Mouse (Mus musculus): ENCODE data around the gene Zfp683. TPM values are rescaled to one million over a fixed set of nuclear protein-coding genes. Genes with fewer than 3 reads are reported as not detected.
A peak's percentile ranks its signal among the peaks of the same experiment; 100 is the strongest.

Gene Zfp683
- total RNA-seq, 2 experiments from 2014 or later = not detected

DNA sequence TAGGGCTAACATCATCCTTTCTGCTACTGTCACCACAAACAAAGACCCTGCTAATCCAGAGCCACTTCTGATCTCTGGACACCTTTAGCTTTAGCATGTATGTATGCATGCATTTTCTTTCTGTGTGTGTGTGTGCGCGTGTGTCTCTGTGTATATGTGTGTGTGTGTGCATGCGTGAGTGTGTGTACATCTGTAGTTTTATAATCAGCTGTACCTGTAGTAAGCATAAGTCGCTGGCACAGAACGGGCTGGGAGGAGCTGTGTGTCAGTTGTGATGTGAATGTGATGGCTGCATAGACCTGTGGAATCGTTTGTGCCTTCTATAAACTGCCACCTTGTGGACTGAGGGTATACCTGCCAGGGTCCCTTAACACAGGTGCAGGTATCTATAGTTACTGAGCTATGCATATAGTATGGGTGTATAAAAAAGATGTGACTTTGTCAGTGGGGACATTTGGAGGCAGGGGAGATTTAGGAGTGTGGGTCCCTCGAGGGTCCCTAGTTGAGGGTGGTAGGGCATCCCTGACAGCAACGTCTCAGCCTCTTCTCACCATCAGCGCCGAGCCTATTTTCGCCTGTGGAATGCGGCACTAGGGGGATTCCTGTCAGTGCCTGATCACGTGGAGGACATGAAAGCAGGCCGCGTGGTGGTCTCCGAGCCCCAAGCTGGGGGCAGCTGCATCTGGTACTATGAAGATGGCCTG is 37.0 kb downstream of the Zfp683 start:
- no peak for DNase-seq (ENCODE audit: low spot score in 2 of 2)

- no peak for DNase-seq (ENCODE audit: low spot score in 2 of 2)
Measured at GRCm38 (mm10) chr4:134091225-134091529, 37.5 kb downstream of the Zfp683 start.

DNA sequence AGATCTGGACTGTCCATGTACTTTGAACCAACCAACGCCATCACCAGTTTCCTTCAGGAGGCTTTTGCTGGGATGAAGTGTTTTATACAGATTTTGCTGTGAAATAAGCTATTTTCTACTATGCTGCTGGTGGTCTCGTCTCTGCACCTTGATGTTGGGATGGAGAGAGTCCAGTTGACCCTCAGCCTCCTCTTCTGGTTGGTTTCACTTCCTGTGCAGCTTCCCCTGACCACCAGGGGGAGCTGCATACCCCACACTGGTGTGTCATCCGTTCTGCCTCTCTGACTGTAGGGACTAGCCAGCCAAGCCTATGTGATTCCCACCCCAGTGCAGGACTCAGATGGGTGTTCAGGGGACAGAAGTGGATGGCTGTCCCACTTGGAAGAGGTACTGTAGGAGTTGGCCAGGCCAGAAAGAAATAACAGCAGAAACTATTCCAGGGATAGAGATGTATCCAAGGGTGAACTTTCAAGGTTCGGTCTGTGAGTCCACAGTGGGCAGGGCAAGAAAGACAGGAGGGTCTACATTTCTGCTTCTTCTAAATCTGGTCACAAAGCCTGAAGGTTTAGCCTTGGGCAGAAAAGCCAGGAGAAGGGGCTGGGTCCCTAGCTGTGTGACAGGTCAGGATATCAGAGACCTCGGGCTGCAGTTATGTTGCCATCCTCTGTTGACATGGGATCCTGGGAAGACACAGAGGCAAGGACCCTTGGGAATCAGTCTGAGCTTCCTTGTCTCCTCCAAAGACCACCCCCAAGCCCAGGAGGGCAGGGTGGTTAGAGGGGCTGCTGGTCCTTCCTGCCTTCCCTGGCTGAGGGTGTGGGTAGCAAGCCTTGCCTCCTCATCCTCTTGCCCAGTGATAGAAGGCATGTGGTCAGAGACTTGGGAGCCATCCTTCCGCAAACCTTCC is 39.0 kb downstream of the Zfp683 start:
- DNase-seq (ENCODE audit: low spot score in 2 of 2) = peak in 1 of 2 experiments; percentile 46

DNA sequence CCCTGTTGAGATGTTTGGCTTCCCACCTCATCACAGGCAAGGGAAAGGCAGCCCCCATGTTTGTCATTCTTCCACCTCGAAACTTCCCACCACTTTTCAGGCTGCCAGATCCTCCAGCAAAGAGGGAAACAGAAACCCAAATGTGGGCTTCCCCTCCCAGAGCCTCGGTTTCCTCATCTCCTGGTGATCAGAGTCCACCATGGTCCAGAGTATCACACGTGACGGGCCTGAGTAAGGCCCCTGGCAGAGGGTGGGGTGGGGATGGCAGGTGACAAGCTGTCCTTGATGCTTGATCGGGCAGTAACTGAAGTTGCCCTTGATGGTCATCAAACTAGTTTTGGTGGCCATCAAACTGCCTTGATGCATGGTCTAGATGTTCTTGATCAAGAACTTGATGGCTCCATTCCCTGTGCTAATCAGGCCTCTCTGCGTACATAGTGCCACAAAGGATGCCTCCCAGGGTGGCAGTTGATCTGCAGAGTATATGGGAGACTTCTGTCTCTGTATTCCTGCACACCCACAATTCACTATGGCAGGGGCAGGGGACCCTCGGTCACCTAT is 40.4 kb downstream of the Zfp683 start:
- DNase-seq (ENCODE audit: low spot score in 2 of 2) = no peak

DNA sequence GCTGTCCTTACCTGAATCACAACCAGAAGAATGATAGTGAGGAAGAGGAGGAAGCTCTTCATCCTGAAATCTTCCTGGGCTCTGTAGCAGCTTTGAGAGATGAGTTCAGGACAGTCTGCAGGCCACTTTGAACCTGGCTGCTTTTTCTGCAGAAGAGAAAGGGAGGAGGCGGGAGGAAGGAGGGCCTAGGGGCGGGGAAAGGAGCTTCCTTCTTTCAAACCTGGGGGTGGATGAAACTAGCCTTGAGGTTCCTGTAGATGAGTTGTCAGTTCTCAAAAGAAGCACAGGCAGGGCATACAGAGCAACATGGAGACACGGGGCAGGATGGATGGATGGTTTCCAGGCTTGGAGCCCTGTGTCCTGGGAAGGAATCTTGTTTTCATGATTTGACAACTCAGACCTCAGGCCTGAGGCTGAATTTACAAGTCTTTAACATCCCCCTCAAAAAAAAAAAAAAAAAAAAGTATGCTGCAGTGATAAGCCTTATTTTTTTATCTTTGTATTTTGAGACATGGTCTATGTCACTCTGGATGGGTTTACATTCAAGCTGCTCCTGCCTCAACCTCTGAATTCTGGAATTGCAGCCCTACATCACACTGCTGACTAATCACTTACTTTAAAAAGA is 41.4 kb downstream of the Zfp683 start, which contains the start of gene Cd52:
Cd52 (minus strand) TSS at position 160 of the 625 bp plus-strand sequence.
- DNase-seq (ENCODE audit: low spot score in 2 of 2) = no peak

DNA sequence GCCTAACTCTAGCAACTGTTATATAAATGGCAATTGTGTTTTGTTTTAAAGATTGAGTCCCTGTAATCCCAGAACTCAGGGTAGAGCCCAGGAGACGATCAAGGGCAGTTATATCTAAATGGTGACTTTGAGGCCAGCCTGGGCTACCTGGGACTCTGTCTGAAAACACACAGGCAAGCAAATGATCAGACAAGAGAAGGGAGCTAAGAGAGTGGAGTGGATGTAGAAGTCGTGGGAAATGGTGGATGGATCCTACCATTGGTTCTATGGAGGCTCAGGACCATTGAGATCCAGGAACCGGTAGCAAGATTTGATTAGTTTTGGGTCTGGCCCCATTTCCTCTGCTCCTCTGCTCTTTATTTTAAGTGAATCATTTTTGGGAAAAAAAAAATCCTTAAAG is 42.5 kb downstream of the Zfp683 start:
- no peak for DNase-seq (ENCODE audit: low spot score in 2 of 2)

GRCm38 (mm10) chr4:134097015-134097608 is 43.5 kb downstream of the Zfp683 start:
- DNase-seq (ENCODE audit: low spot score in 2 of 2) = no peak

DNA sequence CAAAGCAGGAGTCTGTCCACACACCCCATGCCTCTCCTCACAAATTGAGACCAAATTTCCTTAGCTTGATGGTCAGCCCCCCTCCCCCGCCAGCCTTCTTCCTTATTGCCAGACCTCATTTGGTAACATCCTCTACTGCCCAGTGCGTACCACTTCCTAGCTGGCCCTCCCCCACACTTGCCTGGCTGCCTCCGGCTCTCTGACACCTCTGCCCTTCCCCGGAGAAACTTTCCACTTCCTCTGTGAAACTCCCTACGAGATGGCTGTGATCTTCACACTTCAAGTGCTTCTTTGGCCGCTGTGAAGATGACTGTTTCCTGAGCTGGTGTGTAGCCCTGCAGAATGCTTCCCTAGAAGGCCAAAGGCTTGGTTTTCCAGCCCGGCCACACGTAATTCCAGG is 45.0 kb downstream of the Zfp683 start:
- no peak for DNase-seq (ENCODE audit: low spot score in 2 of 2)

DNA sequence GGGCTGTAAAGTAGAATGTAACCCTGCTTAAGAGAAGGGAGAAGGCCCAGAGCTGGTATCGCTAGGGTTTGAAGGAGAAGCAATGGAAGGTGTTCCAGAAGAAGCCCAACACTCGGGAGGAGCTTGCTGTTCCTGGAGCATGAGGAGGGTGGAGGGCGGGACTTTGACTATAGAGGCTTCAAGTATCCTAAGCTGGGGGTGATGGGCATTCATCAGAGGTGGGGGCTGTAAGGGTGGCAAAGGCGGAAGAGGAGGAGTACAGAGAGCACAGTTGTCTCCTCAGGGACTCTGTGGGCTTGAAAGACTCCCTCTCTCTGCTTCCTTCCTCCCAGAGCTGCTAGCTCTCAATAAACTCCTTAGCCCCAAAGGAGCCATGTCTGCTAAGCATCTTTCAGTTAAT is 46.6 kb downstream of the Zfp683 start:
- DNase-seq (ENCODE audit: low spot score in 2 of 2) = no peak

DNA sequence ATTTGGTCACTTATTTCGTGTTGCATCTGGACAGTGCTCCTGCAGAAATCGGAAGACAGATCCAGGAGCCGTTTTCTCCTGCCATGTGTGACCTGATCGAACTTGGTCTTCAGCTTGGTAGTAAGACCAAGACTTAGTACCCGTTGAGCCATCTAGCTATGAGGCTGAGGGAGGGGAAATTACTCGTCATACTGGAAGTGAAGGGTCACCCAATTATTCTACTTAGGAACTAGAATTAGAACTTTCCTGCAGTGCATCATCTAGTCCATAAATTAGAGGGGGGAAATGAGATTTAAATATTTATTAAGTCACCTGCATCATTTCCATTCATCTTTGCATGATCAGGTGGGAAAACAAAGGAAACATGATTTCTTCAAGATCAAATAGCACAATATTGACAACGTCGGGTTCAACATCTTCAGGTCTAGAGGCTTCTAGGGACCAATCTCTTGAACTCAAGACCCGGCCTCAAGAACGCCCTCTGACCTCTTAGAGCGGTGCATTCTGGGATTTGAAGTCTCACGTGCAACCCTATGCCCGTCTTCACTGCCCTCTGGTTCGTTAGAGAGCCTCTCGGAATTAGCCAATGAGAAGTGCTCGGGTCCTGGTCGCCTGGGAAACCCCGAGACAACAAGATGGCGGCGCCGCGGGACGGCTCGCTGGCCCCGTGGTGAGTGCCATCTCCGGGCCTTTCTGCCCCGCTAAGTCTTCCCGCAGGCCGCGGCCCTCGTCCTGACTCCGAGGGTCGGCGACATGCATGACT is 48.5 kb downstream of the Zfp683 start, which contains the start of gene Ubxn11:
Ubxn11 (plus strand) TSS at position 592 of the 763 bp plus-strand sequence.
- DNase-seq (ENCODE audit: low spot score in 2 of 2) = peak; percentile 91 to 96

DNA sequence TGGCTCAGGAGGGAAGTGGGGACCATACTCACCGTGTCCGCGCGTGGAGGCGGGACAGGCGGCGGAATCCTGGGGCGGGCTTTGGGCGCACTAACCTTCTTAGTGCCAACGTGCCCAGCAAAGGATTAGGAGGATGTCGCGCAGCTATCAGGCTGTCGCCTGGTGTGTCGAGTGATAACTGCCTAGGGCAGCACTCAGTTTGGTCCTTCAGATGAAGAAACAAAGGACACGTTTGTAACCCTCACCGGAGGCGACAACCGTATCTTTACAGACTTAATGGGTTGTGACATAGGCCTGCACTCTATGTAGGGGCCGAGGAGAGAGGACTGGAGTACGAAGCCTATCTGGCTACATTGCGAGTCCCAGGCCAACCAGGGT is 49.1 kb downstream of the Zfp683 start:
- no peak for DNase-seq (ENCODE audit: low spot score in 2 of 2)

- no peak for DNase-seq (ENCODE audit: low spot score in 2 of 2)
Measured at GRCm38 (mm10) chr4:134106105-134106504, 52.5 kb downstream of the Zfp683 start.

- DNase-seq (ENCODE audit: low spot score in 2 of 2) = peak; percentile 58 to 79
Measured at GRCm38 (mm10) chr4:134107730-134108129, 54.1 kb downstream of the Zfp683 start.

GRCm38 (mm10) chr4:134108196-134108595 is 54.6 kb downstream of the Zfp683 start:
- DNase-seq (ENCODE audit: low spot score in 2 of 2) = no peak

Other genes starting within 250 kb of the Zfp683 start
- gene Rps6ka1, start 166.0 kb upstream of the Zfp683 start, total RNA-seq (2021) = 10 to 100 TPM; 10.6 to 10.9 TPM
- gene Hmgn2, start 85.2 kb upstream of the Zfp683 start, total RNA-seq (2021) = 100 to 1,000 TPM in 1 of 2 experiments, 10 to 100 TPM in 1; 98.1 to 114 TPM
- gene Dhdds, start 52.9 kb upstream of the Zfp683 start, total RNA-seq (2021) = 10 to 100 TPM; 56.6 to 61.9 TPM
- not detected for gene Lin28a, start 35.0 kb upstream of the Zfp683 start, total RNA-seq (2021)
- 1 to 10 TPM; 2.1 to 4.2 TPM for gene Crybg2, start 7.0 kb downstream of the Zfp683 start, total RNA-seq (2021)
- 1 to 10 TPM in 1 of 2 experiments, under 1 TPM in 1; 0.74 to 1.9 TPM for gene Cd52, start 41.2 kb downstream of the Zfp683 start, total RNA-seq (2021)
- 10 to 100 TPM; 33.5 TPM for gene Ubxn11, start 48.7 kb downstream of the Zfp683 start, total RNA-seq (2021)
- gene Sh3bgrl3, start 75.0 kb downstream of the Zfp683 start, total RNA-seq (2021) = 100 to 1,000 TPM; 250 to 270 TPM
- 10 to 100 TPM; 15.3 to 17.2 TPM for gene Cep85, start 133.3 kb downstream of the Zfp683 start, total RNA-seq (2021)
- not detected for gene Gm7534, start 149.2 kb downstream of the Zfp683 start, total RNA-seq (2021)
- gene Catsper4, start 173.5 kb downstream of the Zfp683 start, total RNA-seq (2021) = not detected
- gene Cnksr1, start 184.6 kb downstream of the Zfp683 start, total RNA-seq (2021) = under 1 TPM; 0.13 to 0.64 TPM
- gene E130218I03Rik, start 189.8 kb downstream of the Zfp683 start, total RNA-seq (2021) = not detected
- gene Zfp593, start 191.8 kb downstream of the Zfp683 start, total RNA-seq (2021) = 10 to 100 TPM; 11.9 to 12.2 TPM
- not detected for gene Gm30191, start 193.1 kb downstream of the Zfp683 start, total RNA-seq (2021)
- gene Grrp1, start 200.3 kb downstream of the Zfp683 start, total RNA-seq (2021) = 1 to 10 TPM; 1.6 to 1.7 TPM
- 10 to 100 TPM; 16.4 to 17.8 TPM for gene Pdik1l, start 234.1 kb downstream of the Zfp683 start, total RNA-seq (2021)